In the genomic region with DNA sequence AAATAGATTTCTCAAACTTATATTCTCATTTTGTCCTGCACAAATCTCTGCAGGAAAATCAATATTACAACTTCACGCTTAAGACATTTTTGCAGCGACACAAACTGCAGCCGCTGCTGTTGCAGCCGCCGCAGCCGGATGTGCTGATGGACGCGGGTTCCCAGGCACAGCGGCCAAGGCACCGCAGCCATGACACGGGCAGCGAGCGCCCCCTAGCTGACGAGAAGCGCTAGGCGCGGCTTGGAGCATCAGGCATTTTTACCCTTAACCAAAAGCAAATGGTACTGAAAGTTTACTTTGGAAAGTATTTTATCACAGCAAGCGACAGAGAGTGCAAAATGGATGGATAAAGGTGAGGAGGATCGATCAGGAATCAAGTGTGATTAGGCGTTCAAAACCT, we compare ENCODE assay signal across 9 mouse cellular contexts. TPM values are rescaled to one million over a fixed set of nuclear protein-coding genes. Genes with fewer than 3 reads are reported as not detected.
A peak's percentile ranks its signal among the peaks of the same experiment; 100 is the strongest.
DNase-seq lines count a peak whose midpoint lies in the region; ATAC-seq and TF ChIP-seq lines count a peak whose summit lies in the region.
"Had no signal": no experiment of that assay in that cellular context is flagged by ENCODE, and none has a peak within 500 bp of the region (broad histone marks: within the 10 kb centered on the region; RNA-seq: fewer than 3 reads in every experiment).

No protein-coding gene starts in this region.

- no peak for TF ChIP-seq POLR2A in cortical plate, adult 2 months (IDR thresholded peaks at IDR 0.05; ENCODE audit: extremely low read depth, insufficient read depth, low read length)
- TF ChIP-seq POLR2A in spleen, adult 2 months (IDR thresholded peaks at IDR 0.05; ENCODE audit: low read depth, low read length), result no peak

- 2% methylated on average over 20 of the region's 20 CpGs for WGBS in midbrain, embryonic 14.5 days
- 2% methylated on average over 20 of the region's 20 CpGs for WGBS in spleen, adult 2 months

- H3K4me1 ChIP-seq in cortical plate, adult 2 months (ENCODE audit: control insufficient read depth, insufficient read depth, low read length), result no peaks in the 10 kb centered on the region
- peaks cover 49% of the 10 kb centered on the region for H3K4me1 ChIP-seq in midbrain, embryonic 14.5 days (ENCODE audit: control insufficient read depth, insufficient read depth, low read length)
- peaks cover 4% of the 10 kb centered on the region; the same call in 1 of the 2 replicates for H3K4me1 ChIP-seq in spleen, adult 2 months (ENCODE audit: control insufficient read depth, insufficient read depth, insufficient read length)
- H3K4me1 ChIP-seq: liver, embryonic 15.5 days had no signal

- no peaks in the 10 kb centered on the region for H3K9me3 ChIP-seq in midbrain, embryonic 14.5 days (ENCODE audit: control insufficient read depth, low read length)
- H3K9me3 ChIP-seq: liver, embryonic 15.5 days had no signal

- peak overlapping the region; percentile 61 for H3K4me3 ChIP-seq in cortical plate, adult 2 months (ENCODE audit: insufficient read depth, low read length)
- peak overlapping the region; percentile 89 for H3K4me3 ChIP-seq in midbrain, embryonic 14.5 days (replicated peaks; ENCODE audit: low read depth, low read length)
- no peak overlapping the region for H3K4me3 ChIP-seq in spleen, adult 2 months (ENCODE audit: extremely low read depth, insufficient read depth, insufficient read length)
- H3K4me3 ChIP-seq: liver, embryonic 15.5 days had no signal

- H3K4me2 ChIP-seq in midbrain, embryonic 14.5 days (ENCODE audit: low read length), result peak overlapping the region; percentile 91
- H3K4me2 ChIP-seq: liver, embryonic 15.5 days had no signal

- TF ChIP-seq CTCF in cortical plate, adult 2 months (IDR thresholded peaks at IDR 0.05; ENCODE audit: extremely low read depth, insufficient read depth, low read length), result peak; percentile 96
- TF ChIP-seq CTCF in spleen, adult 2 months (IDR thresholded peaks at IDR 0.05; ENCODE audit: extremely low read depth, insufficient read depth, insufficient read length, insufficient replicate concordance), result peak; percentile 79

- peak; percentile 80 for DNase-seq in adrenal gland, adult 2 months
- peak; percentile 74 for DNase-seq in gastrocnemius, postnatal 14 days
- DNase-seq in kidney, adult 11 months, result peak; percentile 41
- peak; percentile 87 for DNase-seq in left cerebral cortex, postnatal 4 days
- DNase-seq in midbrain, embryonic 14.5 days, result peak; percentile 96
- DNase-seq in spleen, adult 2 months (ENCODE audit: low read depth in 1 of 2, low spot score in 2 of 2), result peak in 1 of 2 experiments; percentile 54

- intact Hi-C loops in gastrocnemius, postnatal 14 days (cut with DNase I; ENCODE audit: low total_unique reads), result no loop called here
- intact Hi-C loops in left cerebral cortex, postnatal 4 days (cut with DNase I), result loop anchor here (10.0 kb wide), 1 partner anchor 1624 kb away; no protein-coding TSS in a partner anchor

- peak overlapping the region; percentile 94 for H3K9ac ChIP-seq in midbrain, embryonic 14.5 days (replicated peaks; ENCODE audit: low read length)
- H3K9ac ChIP-seq: liver, embryonic 15.5 days had no signal

- no peaks in the 10 kb centered on the region for H3K36me3 ChIP-seq in midbrain, embryonic 14.5 days (ENCODE audit: control insufficient read depth, insufficient read depth, low read length)
- no peaks in the 10 kb centered on the region for H3K36me3 ChIP-seq in spleen, adult 2 months (ENCODE audit: control insufficient read depth, insufficient read depth, low read length)
- H3K36me3 ChIP-seq: liver, embryonic 15.5 days had no signal

- ATAC-seq in midbrain, embryonic 14.5 days (ENCODE audit: low FRiP score, low TSS enrichment), result peak; percentile 49; the same call in 1 of the 2 replicates
- no peak for ATAC-seq in monocyte, adult 5-6 weeks (replicated peaks; ENCODE audit: insufficient number of reproducible peaks, low FRiP score, low TSS enrichment, poor library complexity, severe bottlenecking)

- no peak overlapping the region for H3K27ac ChIP-seq in cortical plate, adult 2 months (ENCODE audit: insufficient read depth, low read length)
- H3K27ac ChIP-seq in midbrain, embryonic 14.5 days (replicated peaks; ENCODE audit: low read depth, low read length), result 0 out of 2 replicates have a peak overlapping the region, but pooled peaks have one; percentile 63
- H3K27ac ChIP-seq in spleen, adult 2 months (ENCODE audit: insufficient read depth, low read length), result no peak overlapping the region; the same call in 1 of the 2 replicates
- H3K27ac ChIP-seq: liver, embryonic 15.5 days had no signal

- H3K27me3 ChIP-seq in midbrain, embryonic 14.5 days (ENCODE audit: control insufficient read depth, insufficient read depth, low read length), result no peaks in the 10 kb centered on the region
- H3K27me3 ChIP-seq in spleen, adult 2 months (ENCODE audit: control insufficient read depth, insufficient read depth, low read length), result peaks cover 5% of the 10 kb centered on the region

RNA-seq across cellular contexts. Expression of a gene that starts 4.7 kb away (rescaled TPM):
- total RNA-seq in adrenal gland, adult 2 months (2021), result under 1 TPM; 0.20 to 0.59 TPM
- 0.66 and 1.3 TPM in 2 replicates for polyA plus RNA-seq in adrenal gland, adult 2 months (2012; rRNA removed)
- polyA plus RNA-seq in cortical plate, adult 2 months (2012; rRNA removed), result 23.9 and 27.2 TPM in 2 replicates
- total RNA-seq in gastrocnemius, postnatal 14 days (2021), result under 1 TPM; 0.06 to 0.11 TPM
- 100 to 1,000 TPM; 125 to 127 TPM for total RNA-seq in left cerebral cortex, postnatal 4 days (2021)
- 38.4 and 43.3 TPM in 2 replicates for polyA plus RNA-seq in midbrain, embryonic 14.5 days (2014; fragmentation: Nextera tagmentation; extraction: Ambion mirVana)
- 19.7 and 37.3 TPM in 2 replicates for polyA plus RNA-seq in spleen, adult 2 months (2012; rRNA removed)
- 0.76 to 1.8 TPM (median 0.85 TPM) in 3 replicates for total RNA-seq in monocyte, adult 5-6 weeks (2017)

Comparison
In these comparisons a context has a peak if more than half of its experiments do, and no peak if none do; other contexts are left out.
1. RNA of a gene that starts 4.7 kb away (total RNA-seq): 125 to 127 TPM in left cerebral cortex, postnatal 4 days; 0.76 to 1.8 TPM in monocyte, adult 5-6 weeks, 0.20 to 0.59 TPM in adrenal gland, adult 2 months and 0.06 to 0.11 TPM in gastrocnemius, postnatal 14 days; every median in the first group is over 10 times any median in the second.